Comparison of ENCODE assay signal across 24 mouse cellular contexts in genomic region chr8:123889797-123890196, GRCm38 (mm10). TPM values are rescaled to one million over a fixed set of nuclear protein-coding genes. Genes with fewer than 3 reads are reported as not detected.
"Had no signal": no experiment of that assay in that cellular context is flagged by ENCODE, and none has a peak within 500 bp of the region (broad histone marks: within the 10 kb centered on the region; RNA-seq: fewer than 3 reads in every experiment).

No protein-coding gene starts in this region.

- H3K36me3 ChIP-seq: heart, embryonic 12.5 days; hindbrain, embryonic 13.5 days; hindbrain, embryonic 15.5 days; intestine, embryonic 15.5 days; limb, embryonic 12.5 days; liver, embryonic 13.5 days; liver, embryonic 15.5 days had no signal

- H3K9me3 ChIP-seq: heart, embryonic 10.5 days; heart, embryonic 12.5 days; hindbrain, embryonic 13.5 days; hindbrain, embryonic 15.5 days; intestine, embryonic 15.5 days; limb, embryonic 12.5 days; liver, embryonic 13.5 days; liver, embryonic 15.5 days had no signal

- ATAC-seq: inflammation-experienced regulatory T-cells, adult 6 months; intestine, embryonic 15.5 days; intestine, postnatal 0 days; liver, postnatal 0 days had no signal

- H3K27ac ChIP-seq: heart, embryonic 10.5 days; hindbrain, embryonic 13.5 days; hindbrain, embryonic 15.5 days; intestine, embryonic 15.5 days; limb, embryonic 12.5 days; liver, embryonic 13.5 days; liver, embryonic 15.5 days had no signal

- H3K4me2 ChIP-seq: heart, embryonic 12.5 days; hindbrain, embryonic 13.5 days; hindbrain, embryonic 15.5 days; intestine, embryonic 15.5 days; limb, embryonic 12.5 days; liver, embryonic 11.5 days; liver, embryonic 13.5 days; liver, embryonic 15.5 days had no signal

- H3K9ac ChIP-seq: heart, embryonic 12.5 days; hindbrain, embryonic 13.5 days; hindbrain, embryonic 15.5 days; intestine, embryonic 15.5 days; limb, embryonic 12.5 days; liver, embryonic 13.5 days; liver, embryonic 15.5 days; liver, postnatal 0 days had no signal

- DNase-seq: heart, adult 18-20 months; heart, postnatal 10 days; heart, postnatal 4 days; kidney, adult 18-20 months; kidney, adult 8-10 months; kidney, postnatal 14 days; kidney, postnatal 36 days; layer of hippocampus, adult 9-11 months; layer of hippocampus, postnatal 36 days; left cerebral cortex, postnatal 4 days; liver; liver, embryonic 13.5 days; liver, postnatal 0 days had no signal

- H3K4me3 ChIP-seq: heart, embryonic 10.5 days; heart, embryonic 12.5 days; hindbrain, embryonic 13.5 days; hindbrain, embryonic 15.5 days; intestine, embryonic 15.5 days; limb, embryonic 12.5 days; liver, embryonic 13.5 days; liver, embryonic 15.5 days had no signal

RNA-seq across cellular contexts. Expression of gene Acta1, which starts 4.8 kb away (rescaled TPM):
- total RNA-seq: granulocyte monocyte progenitor cell, adult 5-6 weeks had no signal
